Mouse (Mus musculus) lung, postnatal 14 days (tissue): ENCODE measurements around the gene Camsap3.
"Not testable (repeated sequence)": the region's sequence is repeated elsewhere in the genome, so short reads cannot be mapped to it uniquely, and the experiment has no call there.

Source experiments
- DNase-seq: peaks from one replicate; pipeline ENCODE4 v3.0.0; 2021

Camsap3 gene

DNA sequence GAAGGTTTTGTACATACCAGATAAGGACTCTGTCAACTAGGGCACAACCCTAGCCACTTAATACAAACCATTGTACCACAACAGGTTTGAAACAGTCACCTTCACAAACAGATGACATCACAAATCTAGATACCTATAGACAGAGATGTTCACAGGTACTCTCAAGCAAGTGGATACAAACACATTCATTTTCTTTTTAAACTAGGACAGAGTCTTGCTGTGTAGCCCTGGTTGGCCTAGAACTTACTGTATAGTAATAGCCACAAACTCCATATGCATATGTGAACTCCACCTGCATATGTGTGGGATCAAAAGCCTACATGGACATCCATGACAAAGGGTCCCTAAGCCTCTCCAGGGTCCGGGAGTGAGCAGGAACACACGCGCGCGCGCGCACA, at the start of gene Camsap3:
Gene Camsap3 (plus strand): TSS at position 301 of the 398 bp plus-strand sequence.
- no peak for DNase-seq

DNA sequence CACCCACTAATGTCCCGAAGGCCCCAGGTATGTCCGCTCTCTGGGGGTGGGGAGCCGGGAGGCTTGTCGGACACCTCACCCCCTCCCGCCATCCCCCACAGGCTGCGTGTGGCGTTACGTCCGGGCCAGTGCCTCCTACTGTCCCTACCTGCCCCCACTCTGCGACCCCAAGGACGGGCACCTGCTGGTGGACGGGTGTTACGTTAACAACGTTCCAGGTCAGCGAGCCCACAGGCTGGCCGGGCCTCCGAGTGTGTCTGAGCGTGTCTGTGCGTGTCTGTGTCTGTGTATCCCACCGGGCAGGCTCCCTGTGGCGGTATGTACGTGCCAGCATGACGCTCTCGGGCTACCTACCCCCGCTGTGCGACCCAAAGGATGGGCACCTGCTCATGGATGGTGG, 49.4 kb upstream of the Camsap3 start:
- DNase-seq = no peak

DNA sequence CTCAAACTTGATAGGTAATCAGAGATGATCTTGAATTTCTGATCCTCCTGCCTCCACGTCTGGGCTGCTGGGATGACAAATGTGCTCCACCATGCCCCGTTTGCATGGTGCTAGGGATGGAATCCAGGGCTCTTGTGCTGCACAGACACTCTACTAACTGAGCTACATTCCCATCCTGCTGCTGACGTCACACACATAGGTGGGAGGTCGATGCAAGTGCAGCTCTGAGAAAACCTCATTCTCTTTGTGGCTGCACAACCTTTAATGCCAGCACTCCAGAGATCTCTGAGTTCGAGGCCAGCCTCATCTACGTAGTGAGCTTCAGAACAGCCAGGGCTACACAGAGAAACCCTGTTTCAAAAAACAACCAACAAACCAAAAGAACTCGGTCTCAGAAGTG, 47.9 kb upstream of the Camsap3 start:
- no peak for DNase-seq

DNA sequence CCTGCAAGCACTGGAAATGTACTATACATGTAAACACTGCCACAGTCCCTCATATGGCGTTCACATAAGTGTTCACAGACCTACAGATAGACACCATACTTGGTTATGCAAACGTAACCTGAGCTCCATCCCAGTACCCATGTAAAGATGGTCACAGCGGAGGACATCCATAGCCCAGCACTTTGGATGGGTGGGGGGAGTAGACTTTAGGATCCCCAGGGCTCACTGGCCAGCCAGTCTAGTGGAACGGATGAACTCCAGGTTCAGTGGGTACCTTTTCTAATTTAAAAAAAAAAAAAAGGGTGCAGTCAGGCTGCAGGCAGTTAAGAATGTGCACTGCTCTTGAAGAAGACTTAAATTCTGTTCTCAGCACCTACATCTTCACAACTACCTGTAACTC, 47.0 kb upstream of the Camsap3 start:
- DNase-seq = no peak

DNA sequence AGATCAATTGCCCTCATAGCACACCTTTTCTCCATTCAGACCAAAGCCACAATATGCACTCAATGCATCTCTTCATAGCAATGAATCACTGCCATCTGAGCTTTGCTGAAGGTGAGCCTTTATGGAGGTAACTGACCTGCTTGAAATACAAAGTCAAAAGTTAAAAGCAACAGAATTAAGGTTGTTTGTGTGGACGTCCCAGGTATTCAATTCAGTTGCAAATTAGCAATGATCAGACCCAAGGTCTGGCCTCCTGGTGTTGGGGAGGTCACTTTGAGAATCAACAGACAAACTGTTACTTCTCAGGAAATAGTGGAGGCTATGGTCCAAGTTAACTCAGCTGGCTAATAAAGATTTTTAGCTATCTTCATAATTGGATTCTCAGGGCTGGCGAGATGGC, 40.6 kb upstream of the Camsap3 start:
- DNase-seq = no peak

DNA sequence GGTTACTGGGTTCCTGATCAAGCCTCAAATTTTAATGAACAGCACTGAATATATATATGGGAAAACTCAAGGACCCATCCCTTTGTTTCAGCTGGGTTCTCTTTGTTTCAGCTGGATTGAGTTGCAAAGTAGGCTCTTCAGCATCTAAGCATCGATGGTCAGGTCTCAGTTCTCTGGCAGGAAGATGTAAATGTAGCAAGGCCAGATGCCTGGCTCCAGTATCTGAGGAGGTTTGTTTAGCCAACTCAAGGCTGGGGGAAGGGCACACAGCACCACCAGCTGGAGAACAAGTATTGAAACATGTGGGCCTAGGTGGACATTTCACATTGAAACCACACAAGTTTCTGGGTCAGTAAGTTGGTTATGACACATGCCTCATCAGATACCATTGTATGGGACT, 34.9 kb upstream of the Camsap3 start:
- DNase-seq = no peak

DNA sequence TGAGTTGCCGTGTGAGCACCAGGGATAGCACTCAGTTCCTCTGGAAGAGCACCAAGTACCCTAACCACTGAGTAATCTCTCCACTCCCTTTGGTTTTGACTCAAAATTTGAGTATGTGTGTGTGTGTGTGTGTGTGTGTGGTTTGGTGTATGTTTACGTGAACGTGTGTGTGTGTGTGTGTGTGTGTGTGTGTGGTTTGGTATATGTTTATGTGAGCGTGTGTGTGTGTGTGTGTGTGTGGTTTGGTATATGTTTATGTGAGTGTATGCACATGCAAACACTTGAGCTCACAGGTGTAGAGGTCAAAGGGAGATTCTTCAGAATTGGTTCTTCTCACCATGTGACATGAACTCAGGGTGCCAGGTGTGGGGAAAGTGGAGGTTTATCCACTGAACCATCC, 31.0 kb upstream of the Camsap3 start:
- DNase-seq = no peak

DNA sequence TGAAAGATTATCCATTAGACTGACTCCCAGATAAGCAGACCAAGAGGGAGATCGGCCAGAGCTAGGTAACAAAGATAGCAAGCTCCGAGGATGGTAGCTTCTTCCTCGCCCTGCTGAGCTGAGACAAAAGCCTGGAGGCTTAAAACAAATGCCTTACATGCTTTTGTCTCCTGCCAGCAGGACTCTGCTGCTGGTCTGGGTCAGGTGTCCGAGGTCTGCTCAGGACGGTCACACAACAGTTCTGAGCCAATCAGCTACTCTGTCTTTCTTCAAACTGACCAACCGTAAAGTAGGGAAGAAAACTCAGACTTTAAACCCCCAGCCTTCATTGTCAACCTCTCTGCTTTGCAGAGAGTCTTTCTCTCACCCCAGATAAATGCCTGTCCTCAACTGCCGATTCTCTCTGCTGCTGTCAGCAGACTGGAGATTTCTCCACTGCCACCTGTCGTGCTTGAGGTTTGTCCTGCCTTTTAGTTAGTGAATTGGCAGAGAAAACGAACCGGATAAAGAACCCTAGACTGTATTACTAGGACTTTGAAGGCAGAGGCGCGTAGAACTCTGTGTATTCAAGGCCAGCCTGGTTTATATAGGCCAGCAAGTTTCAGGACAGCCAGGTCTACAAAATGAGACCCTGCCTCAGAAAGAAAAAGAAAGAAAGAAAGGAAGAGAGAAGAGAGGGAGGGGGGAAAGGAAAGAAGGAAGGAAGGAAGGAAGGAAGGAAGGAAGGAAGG, 19.3 kb upstream of the Camsap3 start, which contains the start of gene C330021F23Rik:
Gene C330021F23Rik (plus strand): TSS at position 350 of the 731 bp plus-strand sequence.
- DNase-seq = no peak

DNA sequence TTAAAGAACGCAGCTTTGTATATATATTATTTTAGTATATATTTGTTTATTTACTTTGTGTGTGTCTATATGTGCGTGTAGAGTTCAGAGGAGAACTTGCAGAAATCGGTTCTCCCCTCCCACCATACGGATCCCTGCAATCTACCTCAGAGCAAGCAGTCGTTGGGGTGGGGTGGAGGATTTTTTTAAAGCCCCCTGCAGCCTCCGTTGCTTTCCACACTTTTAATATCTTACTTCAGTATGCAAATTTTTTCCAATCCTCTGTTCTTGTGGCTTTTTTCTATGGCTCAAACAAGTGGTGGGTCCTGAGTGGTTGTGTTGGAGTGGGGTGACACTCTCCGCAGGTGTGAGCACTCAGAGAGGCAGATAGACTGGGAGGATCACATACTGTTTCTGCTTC, 18.7 kb upstream of the Camsap3 start:
- DNase-seq = no peak

DNA sequence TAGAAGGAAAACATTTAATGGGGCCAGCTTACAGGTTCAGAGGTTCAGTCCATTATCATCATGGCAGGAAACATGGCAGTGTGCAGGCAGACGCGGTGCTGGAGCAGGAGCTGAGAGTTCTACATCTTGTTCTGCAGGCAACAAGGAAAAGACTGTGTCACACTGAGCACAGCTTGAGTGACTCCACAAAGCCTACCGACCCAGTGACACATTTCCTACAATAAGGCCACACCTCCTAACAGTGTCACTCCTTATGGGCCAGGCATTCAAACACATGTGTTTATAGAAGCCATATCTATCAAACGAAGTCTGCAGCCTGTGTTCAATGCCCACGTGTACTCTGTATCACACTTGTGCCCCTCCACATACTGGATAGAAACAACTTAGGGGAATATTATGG, 17.3 kb upstream of the Camsap3 start:
- DNase-seq = no peak

DNA sequence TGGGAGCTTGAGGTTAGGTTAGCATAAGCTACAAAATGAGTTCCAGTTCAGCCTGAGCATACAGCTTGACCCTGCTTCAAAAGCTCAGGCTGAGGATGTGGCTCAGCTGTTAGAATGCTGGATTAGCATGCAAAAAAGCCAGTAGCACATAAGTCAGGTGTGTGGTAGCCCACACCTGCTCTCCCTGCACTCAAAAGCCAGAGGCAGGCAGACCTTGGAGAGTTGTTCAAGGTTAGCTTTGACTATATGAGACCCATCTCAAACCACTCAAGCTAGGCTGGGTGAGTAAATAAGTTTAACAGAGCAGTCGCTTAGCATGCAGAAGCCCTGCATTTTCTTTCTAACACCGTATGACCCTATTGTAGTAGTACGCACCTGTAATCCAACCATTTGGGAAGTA, 12.5 kb upstream of the Camsap3 start:
- no peak for DNase-seq

DNA sequence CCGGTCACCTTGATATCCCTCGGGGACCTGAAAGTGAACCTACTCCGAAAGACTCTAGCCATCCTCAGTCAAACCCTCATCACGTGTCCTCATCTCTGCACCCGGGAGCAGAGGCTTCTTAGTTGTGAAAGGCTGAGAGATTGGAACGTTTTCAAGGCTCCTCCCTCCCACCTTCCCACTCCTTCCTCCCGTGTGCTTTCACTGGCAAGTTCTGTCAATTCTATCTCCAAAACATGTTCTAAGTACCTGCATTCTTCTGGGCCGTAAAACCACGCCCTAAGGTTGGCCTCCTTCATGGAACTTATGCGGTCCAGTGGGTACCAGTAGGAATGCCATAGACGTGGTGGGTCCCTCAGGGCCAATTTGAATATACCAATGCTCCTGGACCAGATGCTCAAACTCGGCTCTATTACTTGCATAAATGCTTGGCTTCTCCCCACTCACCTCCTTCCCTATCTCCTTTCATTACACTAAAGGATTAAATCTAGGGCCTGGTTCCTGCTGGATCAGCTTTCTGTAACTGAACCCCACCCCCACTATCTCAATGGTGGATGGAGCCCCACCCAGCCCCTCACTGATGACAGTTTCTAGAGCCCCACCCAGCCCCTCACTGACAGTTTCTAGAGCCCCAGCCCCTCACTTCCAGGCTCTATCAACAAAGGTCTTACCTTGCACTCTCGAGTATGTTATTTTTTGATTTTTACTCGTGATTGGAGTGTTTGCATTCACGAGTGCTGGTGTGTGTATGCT, 10.7 kb upstream of the Camsap3 start:
- DNase-seq = no peak

DNA sequence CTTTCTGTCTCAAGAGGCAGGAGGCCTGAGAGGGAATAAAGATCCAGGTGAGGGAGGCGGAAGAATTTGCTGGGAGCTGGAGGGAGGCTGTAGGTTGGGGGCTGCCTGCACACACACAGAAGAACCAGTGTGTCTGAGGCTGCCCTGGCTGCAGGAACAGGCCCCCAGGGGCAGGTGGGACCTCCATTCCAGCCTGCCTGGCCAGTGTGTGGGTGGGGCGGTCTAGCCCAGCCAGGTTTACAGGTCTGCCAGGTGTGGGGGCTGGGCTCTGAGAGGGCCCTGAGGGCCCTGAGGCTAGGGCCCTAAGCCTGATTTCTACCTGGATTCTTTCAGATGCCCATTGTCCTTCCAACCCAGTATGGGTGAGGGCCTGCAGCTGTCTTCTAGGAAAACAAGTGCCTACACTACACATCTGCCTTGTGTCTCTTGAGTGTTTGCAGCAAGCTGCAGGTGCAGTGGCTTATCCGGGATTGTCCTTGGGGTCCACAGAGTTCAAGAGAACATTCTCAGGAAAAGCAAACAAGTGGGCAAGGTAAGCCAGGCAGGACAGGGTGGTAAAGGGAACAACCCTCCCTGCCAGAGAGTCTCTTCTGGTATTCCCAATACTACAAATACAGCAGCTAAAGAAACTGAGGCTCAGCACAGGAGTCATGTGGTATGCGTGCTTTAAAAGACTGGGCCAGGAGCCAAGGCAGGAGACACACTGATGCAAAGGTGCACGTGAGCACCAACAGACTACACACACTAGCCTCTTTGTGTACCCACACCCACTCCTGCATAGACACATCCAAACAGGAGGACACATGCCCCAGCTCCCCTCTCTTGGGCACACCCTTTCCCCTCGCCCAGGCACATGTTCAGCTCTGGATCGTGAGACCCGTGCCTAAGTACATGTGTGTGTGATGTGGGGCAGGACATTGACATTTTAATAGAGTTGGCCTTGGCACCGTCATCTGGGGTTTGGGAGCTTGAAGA, 7.4 kb upstream of the Camsap3 start:
- DNase-seq = no peak

DNA sequence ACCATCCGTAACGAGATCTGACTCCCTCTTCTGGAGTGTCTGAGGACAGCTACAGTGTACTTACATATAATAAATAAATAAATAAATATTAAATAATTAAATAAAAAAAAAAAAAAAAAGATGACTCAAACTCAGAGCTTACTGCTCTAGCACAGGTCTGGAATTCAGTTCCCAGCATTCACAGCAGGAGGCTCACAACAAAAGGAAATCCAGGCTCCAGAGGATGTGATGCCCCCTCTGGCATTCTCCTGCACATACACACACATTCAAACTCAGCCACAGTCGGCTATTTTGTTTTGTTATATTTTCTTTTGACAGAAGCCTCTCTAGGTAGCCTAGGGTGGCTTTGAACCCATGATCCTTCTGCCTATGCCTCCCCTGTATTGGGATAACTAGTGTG, 5.1 kb upstream of the Camsap3 start:
- DNase-seq = not testable (repeated sequence)

DNA sequence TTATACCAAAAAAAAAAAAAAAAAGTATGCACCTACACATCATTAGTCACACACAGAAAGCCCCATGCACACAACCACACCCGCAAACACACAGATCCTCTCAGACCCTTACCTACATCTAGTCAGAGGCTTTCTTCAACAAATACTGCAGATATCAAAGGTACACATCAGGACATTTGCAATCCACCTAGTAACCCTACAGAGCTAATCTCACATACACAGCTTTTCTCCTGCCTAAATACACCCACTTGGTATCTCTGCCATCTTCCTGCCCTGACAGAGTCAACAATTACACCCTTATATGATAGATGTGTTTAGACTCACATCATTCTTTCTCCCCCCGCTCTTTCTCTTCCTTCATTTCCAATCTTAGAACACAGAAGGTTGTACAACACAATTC, 641 bp upstream of the Camsap3 start:
- DNase-seq = no peak

DNA sequence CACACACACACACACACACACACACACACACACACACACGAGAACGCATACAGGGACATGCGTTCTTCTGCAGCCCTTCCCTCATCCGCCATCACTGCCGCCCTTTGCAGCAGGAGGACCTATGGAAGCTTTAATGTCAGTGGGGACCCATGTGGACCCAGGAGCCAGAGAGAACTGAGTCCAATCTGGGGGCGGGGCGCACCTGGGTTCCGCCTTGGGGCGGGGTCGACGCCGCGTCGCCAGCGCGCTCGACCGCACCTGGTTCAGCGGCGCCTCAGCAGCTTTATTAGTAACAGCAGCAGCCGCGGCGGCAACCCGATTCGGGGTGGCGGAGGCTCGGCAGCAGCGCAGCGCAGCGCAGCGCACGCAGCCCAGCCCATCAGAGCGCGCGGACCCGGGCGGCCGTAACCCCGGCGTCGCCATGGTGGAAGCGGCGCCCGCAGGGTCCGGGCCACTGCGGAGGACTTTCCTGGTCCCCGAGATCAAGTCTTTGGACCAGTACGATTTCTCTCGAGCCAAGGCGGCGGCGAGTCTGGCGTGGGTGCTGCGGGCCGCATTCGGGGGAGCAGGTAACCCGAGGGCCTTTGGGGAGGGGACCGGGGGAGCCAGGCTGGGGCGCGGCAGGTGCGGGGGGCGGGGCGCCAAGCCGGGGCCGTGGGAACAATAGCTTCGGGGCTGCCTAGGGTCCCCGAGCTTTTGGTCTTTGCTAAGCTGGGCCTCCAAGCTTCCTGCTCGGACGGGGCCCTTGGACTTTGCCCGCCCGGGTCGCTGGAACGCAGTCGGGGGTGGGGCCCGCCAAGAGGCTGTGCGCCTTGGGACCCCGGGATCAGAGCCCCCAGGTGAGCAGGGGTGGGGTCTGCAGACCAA, 531 bp downstream of the Camsap3 start:
- peak; percentile 71 for DNase-seq

DNA sequence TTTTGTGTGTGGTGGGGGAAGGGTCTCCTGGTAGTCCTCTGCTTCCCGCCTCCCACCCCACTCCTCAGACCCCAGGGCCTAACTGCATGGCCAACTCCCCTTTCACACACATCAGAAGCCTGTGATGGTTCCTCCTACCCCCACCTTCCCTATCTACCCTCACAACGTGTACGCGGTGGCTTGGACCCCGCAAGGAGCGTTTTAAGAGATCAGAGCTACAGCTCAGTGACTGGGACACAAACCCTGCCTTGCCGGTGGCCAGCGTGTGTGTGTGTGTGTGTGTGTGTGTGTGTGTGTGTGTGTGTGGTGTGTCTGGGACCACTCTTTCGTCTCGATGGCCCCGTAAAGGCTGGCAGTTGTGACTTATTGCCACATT, 1.2 kb downstream of the Camsap3 start:
- no peak for DNase-seq

DNA sequence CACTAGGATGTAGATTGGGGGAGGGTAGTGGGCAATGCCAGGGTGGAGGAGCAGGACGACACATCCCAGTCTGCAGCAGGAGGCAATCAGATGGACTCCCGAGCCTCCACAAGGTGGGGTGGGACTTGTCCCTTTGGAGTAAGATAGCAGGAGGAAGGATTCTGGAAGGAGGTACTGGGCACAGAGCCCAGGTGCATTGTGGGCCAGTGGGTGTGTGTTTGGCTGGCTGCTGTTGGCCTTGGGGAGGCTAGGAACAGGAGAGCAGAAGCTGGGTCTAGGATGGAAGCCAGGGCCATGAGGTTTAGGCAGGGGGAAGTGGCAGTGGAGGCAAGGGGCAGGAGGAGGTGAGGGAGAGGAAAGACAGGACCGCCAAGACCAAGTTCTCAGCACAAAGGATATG, 6.4 kb downstream of the Camsap3 start:
- DNase-seq = no peak

DNA sequence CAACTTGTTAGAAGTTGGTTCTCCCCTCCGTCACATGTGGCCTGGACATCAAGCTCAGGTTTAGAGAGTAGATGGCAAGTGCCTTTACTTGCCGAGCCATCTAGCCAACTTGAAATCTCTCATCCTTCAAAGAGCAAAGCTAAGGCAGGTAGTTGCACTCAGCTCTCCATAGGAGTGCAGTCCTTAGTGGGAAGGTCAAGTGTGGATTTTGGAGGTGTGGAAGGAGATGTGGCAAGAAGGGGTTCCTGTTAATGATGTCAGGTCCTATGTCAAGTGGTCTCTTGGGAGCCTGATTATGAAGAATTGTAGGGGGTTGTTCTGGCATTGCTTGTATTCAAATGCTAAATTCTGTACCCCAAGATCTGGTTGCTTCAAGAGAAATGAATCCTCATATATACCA, 7.4 kb downstream of the Camsap3 start:
- DNase-seq = no peak

DNA sequence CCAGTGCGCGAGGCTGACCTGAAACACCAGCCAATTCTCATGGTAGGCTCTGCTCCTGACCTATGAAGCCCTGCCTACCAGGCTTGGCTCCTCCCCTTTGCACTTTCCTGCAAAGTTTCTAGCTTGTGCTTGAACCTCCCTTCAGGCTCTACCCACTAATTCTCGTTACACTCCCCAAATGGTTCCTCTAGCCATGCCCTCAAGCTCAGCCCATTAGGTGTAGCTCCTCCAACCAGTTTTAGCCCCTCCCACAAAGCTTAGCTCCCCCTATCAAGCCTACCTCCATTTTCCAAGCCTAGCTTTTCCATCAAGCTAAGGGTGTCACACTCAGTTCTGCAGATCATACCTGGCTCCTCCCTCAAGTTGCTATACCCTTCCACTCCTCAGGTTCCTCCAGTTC, 11.0 kb downstream of the Camsap3 start:
- no peak for DNase-seq

DNA sequence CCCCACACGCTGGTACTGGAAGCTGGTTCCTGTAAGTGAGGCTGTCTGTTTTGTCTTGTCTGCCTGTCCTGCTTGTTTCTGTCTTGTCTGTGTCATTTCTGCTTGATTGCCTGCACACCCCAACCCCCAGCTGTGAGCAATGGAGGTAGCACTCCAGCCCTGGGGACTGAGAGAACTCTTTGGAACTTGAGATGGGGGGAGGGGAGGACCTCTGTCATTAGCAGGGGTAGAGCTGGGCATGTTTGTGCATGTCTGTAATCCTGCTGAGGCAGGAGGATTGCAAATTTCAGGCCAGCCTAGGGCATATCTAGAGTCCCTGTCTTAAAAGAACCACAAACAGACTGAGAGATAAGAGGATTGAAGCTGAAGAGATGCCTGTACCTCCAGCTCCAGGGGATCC, 12.1 kb downstream of the Camsap3 start:
- DNase-seq = no peak

DNA sequence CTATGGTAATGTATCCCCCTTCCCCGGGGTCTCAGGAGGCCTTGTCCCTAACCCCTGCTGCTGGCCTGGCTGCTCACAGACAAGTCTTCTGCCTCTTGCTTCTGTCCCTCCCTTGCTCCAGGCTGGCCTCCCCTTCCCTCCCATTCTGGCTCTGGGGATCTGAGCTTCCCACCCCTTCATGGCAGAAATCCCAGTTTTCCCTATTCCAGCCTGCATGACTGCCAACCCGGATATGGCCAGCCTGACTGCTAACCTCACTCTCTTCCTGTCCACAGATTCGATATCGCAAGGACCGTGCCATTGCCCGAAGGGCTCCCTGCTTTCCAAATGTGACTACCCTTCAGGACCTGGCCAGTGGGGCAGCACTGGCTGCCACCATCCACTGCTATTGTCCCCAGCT, 13.3 kb downstream of the Camsap3 start:
- peak; percentile 45 for DNase-seq
